Mouse (Mus musculus): ENCODE results near the gene Prex1.

Prex1 gene

GRCm38 (mm10) chr2:166581881-166582583 is 131.6 kb downstream of the Prex1 start:
- H3K27me3 ChIP-seq (ENCODE audit: control insufficient read depth, insufficient read depth, low read length, poor library complexity, severe bottlenecking), result no peaks in the 10 kb centered on the region
- no peak for DNase-seq (ENCODE audit: low read depth, low spot score)
- peaks cover 13% of the 10 kb centered on the region for H3K36me3 ChIP-seq (ENCODE audit: control insufficient read depth, insufficient read depth, low read length, poor library complexity, severe bottlenecking)

- Histone ChIP-seq H3K36me3 (ENCODE audit: control insufficient read depth, insufficient read depth, low read length, poor library complexity, severe bottlenecking) (peaks cover 8% of the 10 kb centered on the region), H3K27me3 (ENCODE audit: control insufficient read depth, insufficient read depth, low read length, poor library complexity, severe bottlenecking) (no peaks in the 10 kb centered on the region)
- DNase-seq (ENCODE audit: low read depth, low spot score), result no peak
Measured at GRCm38 (mm10) chr2:166579793-166580192, 133.8 kb downstream of the Prex1 start.

- DNase-seq (ENCODE audit: low read depth, low spot score), result no peak
- Histone ChIP-seq H3K27me3 (ENCODE audit: control insufficient read depth, insufficient read depth, low read length, poor library complexity, severe bottlenecking) (no peaks in the 10 kb centered on the region), H3K36me3 (ENCODE audit: control insufficient read depth, insufficient read depth, low read length, poor library complexity, severe bottlenecking) (peaks cover 8% of the 10 kb centered on the region)
Measured at GRCm38 (mm10) chr2:166579361-166579760, 134.3 kb downstream of the Prex1 start.

- Histone ChIP-seq H3K36me3 (ENCODE audit: control insufficient read depth, insufficient read depth, low read length, poor library complexity, severe bottlenecking) (peaks cover 13% of the 10 kb centered on the region), H3K27me3 (ENCODE audit: control insufficient read depth, insufficient read depth, low read length, poor library complexity, severe bottlenecking) (no peaks in the 10 kb centered on the region)
- no peak for DNase-seq (ENCODE audit: low read depth, low spot score)
Measured at GRCm38 (mm10) chr2:166575419-166575818, 138.2 kb downstream of the Prex1 start.

GRCm38 (mm10) chr2:166574934-166575333 is 138.7 kb downstream of the Prex1 start:
- no peaks in the 10 kb centered on the region for H3K27me3 ChIP-seq (ENCODE audit: control insufficient read depth, insufficient read depth, low read length, poor library complexity, severe bottlenecking)
- H3K36me3 ChIP-seq (ENCODE audit: control insufficient read depth, insufficient read depth, low read length, poor library complexity, severe bottlenecking), result peaks cover 13% of the 10 kb centered on the region
- DNase-seq (ENCODE audit: low read depth, low spot score), result peak; percentile 76

- H3K36me3 ChIP-seq (ENCODE audit: control insufficient read depth, insufficient read depth, low read length, poor library complexity, severe bottlenecking), result peaks cover 12% of the 10 kb centered on the region
- DNase-seq (ENCODE audit: low read depth, low spot score), result no peak
- no peaks in the 10 kb centered on the region for H3K27me3 ChIP-seq (ENCODE audit: control insufficient read depth, insufficient read depth, low read length, poor library complexity, severe bottlenecking)
Measured at GRCm38 (mm10) chr2:166573621-166574020, 140.0 kb downstream of the Prex1 start.

- H3K27me3 ChIP-seq (ENCODE audit: control insufficient read depth, insufficient read depth, low read length, poor library complexity, severe bottlenecking), result no peaks in the 10 kb centered on the region
- DNase-seq (ENCODE audit: low read depth, low spot score), result no peak
- H3K36me3 ChIP-seq (ENCODE audit: control insufficient read depth, insufficient read depth, low read length, poor library complexity, severe bottlenecking), result peaks cover 11% of the 10 kb centered on the region
Measured at GRCm38 (mm10) chr2:166572297-166572696, 141.3 kb downstream of the Prex1 start.

- Histone ChIP-seq H3K27me3 (ENCODE audit: control insufficient read depth, insufficient read depth, low read length, poor library complexity, severe bottlenecking) (no peaks in the 10 kb centered on the region), H3K36me3 (ENCODE audit: control insufficient read depth, insufficient read depth, low read length, poor library complexity, severe bottlenecking) (peaks cover 15% of the 10 kb centered on the region)
- no peak for DNase-seq (ENCODE audit: low read depth, low spot score)
Measured at GRCm38 (mm10) chr2:166569182-166569581, 144.4 kb downstream of the Prex1 start.

GRCm38 (mm10) chr2:166565503-166565902 is 148.1 kb downstream of the Prex1 start:
- peak; percentile 29 for DNase-seq (ENCODE audit: low read depth, low spot score)
- Histone ChIP-seq H3K27me3 (ENCODE audit: control insufficient read depth, insufficient read depth, low read length, poor library complexity, severe bottlenecking) (no peaks in the 10 kb centered on the region), H3K36me3 (ENCODE audit: control insufficient read depth, insufficient read depth, low read length, poor library complexity, severe bottlenecking) (peaks cover 9% of the 10 kb centered on the region)

- peak; percentile 81 for DNase-seq (ENCODE audit: low read depth, low spot score)
- Histone ChIP-seq H3K27me3 (ENCODE audit: control insufficient read depth, insufficient read depth, low read length, poor library complexity, severe bottlenecking) (no peaks in the 10 kb centered on the region), H3K36me3 (ENCODE audit: control insufficient read depth, insufficient read depth, low read length, poor library complexity, severe bottlenecking) (peaks cover 9% of the 10 kb centered on the region)
Measured at GRCm38 (mm10) chr2:166564455-166564854, 149.2 kb downstream of the Prex1 start.

GRCm38 (mm10) chr2:166563890-166564289 is 149.7 kb downstream of the Prex1 start:
- peaks cover 7% of the 10 kb centered on the region for H3K36me3 ChIP-seq (ENCODE audit: control insufficient read depth, insufficient read depth, low read length, poor library complexity, severe bottlenecking)
- DNase-seq (ENCODE audit: low read depth, low spot score), result peak; percentile 90
- H3K27me3 ChIP-seq (ENCODE audit: control insufficient read depth, insufficient read depth, low read length, poor library complexity, severe bottlenecking), result no peaks in the 10 kb centered on the region

GRCm38 (mm10) chr2:166563076-166563475 is 150.6 kb downstream of the Prex1 start:
- DNase-seq (ENCODE audit: low read depth, low spot score), result no peak
- Histone ChIP-seq H3K36me3 (ENCODE audit: control insufficient read depth, insufficient read depth, low read length, poor library complexity, severe bottlenecking) (peaks cover 7% of the 10 kb centered on the region), H3K27me3 (ENCODE audit: control insufficient read depth, insufficient read depth, low read length, poor library complexity, severe bottlenecking) (no peaks in the 10 kb centered on the region)

- no peak for DNase-seq (ENCODE audit: low read depth, low spot score)
- Histone ChIP-seq H3K27me3 (ENCODE audit: control insufficient read depth, insufficient read depth, low read length, poor library complexity, severe bottlenecking) (no peaks in the 10 kb centered on the region), H3K36me3 (ENCODE audit: control insufficient read depth, insufficient read depth, low read length, poor library complexity, severe bottlenecking) (peaks cover 3% of the 10 kb centered on the region)
Measured at GRCm38 (mm10) chr2:166561781-166562180, 151.9 kb downstream of the Prex1 start.

- no peak for DNase-seq (ENCODE audit: low read depth, low spot score)
- no peaks in the 10 kb centered on the region for H3K36me3 ChIP-seq (ENCODE audit: control insufficient read depth, insufficient read depth, low read length, poor library complexity, severe bottlenecking)
- H3K27me3 ChIP-seq (ENCODE audit: control insufficient read depth, insufficient read depth, low read length, poor library complexity, severe bottlenecking), result no peaks in the 10 kb centered on the region
Measured at GRCm38 (mm10) chr2:166560826-166561225, 152.8 kb downstream of the Prex1 start.

GRCm38 (mm10) chr2:166559531-166559930 is 154.1 kb downstream of the Prex1 start:
- H3K27me3 ChIP-seq (ENCODE audit: control insufficient read depth, insufficient read depth, low read length, poor library complexity, severe bottlenecking), result no peaks in the 10 kb centered on the region
- no peaks in the 10 kb centered on the region for H3K36me3 ChIP-seq (ENCODE audit: control insufficient read depth, insufficient read depth, low read length, poor library complexity, severe bottlenecking)
- DNase-seq (ENCODE audit: low read depth, low spot score), result no peak

GRCm38 (mm10) chr2:166555508-166555907 is 158.1 kb downstream of the Prex1 start:
- Histone ChIP-seq H3K36me3 (ENCODE audit: control insufficient read depth, insufficient read depth, low read length, poor library complexity, severe bottlenecking) (no peaks in the 10 kb centered on the region), H3K27me3 (ENCODE audit: control insufficient read depth, insufficient read depth, low read length, poor library complexity, severe bottlenecking) (no peaks in the 10 kb centered on the region)
- DNase-seq (ENCODE audit: low read depth, low spot score), result peak; percentile 65
